Mouse (Mus musculus) E14TG2a.4 (cell line): ENCODE measurements around the gene Cyp4x1.

Experiments used
- H3K27me3 ChIP-seq: 2 replicates; pipeline ENCODE4 v1.6.1; 2014; ENCODE audit warnings: low read length, control low read depth; ENCODE audit not compliant: insufficient read depth
- H3K36me3 ChIP-seq: 2 replicates; pipeline ENCODE4 v1.6.1; 2014; ENCODE audit warnings: low read length, control low read depth; ENCODE audit not compliant: insufficient read depth
- H3K4me1 ChIP-seq: replicated peaks from 2 replicates; pipeline ENCODE4 v1.6.1; 2014; ENCODE audit warnings: low read depth, low read length, control low read depth
- H3K4me3 ChIP-seq: replicated peaks from 2 replicates; pipeline ENCODE4 v1.5.1; 2014; ENCODE audit warnings: mild to moderate bottlenecking, low read length
- H3K9me3 ChIP-seq: 2 replicates; pipeline ENCODE4 v1.6.1; 2014; ENCODE audit warnings: low read length, control low read depth
- CTCF ChIP-seq: conservative IDR thresholded peaks from 2 replicates; pipeline ENCODE4 v1.5.1; 2014; ENCODE audit warnings: low read length
- NANOG ChIP-seq: IDR thresholded peaks from 2 replicates; pipeline ENCODE4 v1.6.1; 2014; ENCODE audit warnings: borderline replicate concordance, low read length, mixed read lengths
- POU5F1 ChIP-seq: IDR thresholded peaks from 2 replicates; pipeline ENCODE4 v1.6.1; 2014; ENCODE audit warnings: low read length, borderline replicate concordance

Gene Cyp4x1

DNA sequence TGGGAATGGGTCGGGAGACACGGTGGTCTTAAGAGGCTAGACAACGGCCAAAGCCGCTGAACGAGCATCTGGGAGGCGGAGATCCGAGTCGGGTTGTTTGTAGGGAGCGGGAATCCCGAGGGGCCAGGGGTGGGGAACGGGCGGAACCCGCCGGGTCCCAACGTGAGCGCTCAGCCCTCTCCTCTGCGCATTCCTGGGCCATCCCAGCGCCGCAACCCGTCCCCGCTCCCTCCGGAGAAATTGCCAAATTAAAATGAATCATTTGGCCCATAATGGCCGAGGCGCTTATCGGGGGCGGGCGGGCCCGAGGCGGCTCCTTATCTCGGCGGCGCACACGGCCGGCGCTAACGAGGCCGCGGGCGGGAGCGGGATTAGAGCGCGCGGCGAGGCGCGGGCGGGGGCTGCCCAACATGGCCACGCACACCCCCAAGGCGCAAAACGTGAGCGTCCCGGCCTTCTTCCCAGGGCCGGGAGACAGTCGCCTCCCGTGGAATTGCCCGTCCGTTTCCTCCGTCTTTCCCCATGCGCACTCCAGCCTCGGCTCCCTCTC is 77.6 kb downstream of the Cyp4x1 start, which contains the start of gene Tal1:
Gene Tal1, plus strand, starts transcription at position 56 of the 550 bp plus-strand sequence.
- TF ChIP-seq POU5F1 (no peak), CTCF (no peak), NANOG (no peak)
- Histone ChIP-seq H3K4me3 (peak within 1 kb of the TSS; percentile 77), H3K27me3 (peaks cover 96% of the 10 kb centered on the region), H3K36me3 (no peaks in the 10 kb centered on the region), H3K4me1 (peaks cover 50% of the 10 kb centered on the region), H3K9me3 (no peaks in the 10 kb centered on the region)
